Mouse (Mus musculus): ENCODE measurements around the gene Rrp12.

DNA sequence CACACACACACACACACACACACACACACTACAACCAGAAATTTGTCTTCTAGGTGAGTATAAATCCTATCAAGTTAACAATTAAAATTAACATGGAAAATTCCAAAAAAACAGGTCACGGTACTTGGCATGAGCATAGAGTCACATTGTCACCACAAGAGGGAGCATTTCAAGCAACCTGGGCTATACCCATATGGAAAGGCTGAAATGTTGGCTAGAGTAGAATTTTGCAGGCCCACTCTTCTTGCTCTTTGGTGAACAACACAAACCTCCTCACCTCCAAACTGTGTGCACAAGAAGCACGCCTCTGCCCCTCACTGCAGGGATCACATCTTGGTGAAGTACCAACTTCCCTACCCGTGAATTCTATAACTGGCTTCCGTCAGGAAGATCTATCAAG is 2.9 kb upstream of the Rrp12 start:
- TF ChIP-seq POLR2A (IDR thresholded peaks at IDR 0.05; ENCODE audit: low read depth, low read length), result no peak
- TF ChIP-seq CTCF (IDR thresholded peaks at IDR 0.05; ENCODE audit: extremely low read depth, insufficient read length, insufficient replicate concordance, low read depth, low read length), result peak; percentile 31; the same call in 1 of the 2 replicates

All from small intestine, adult 2 months (tissue).